Mouse (Mus musculus) hindbrain, embryonic 12.5 days (tissue): ENCODE data around the gene Wdr95. TPM values are rescaled to one million over a fixed set of nuclear protein-coding genes. Genes with fewer than 3 reads are reported as not detected.

ENCODE experiments used
- ATAC-seq: fragments of 200-750 bp; cut with Nextera tagmentation; 2 replicates; pipeline ENCODE4 v1.8.0; 2017; ENCODE audit warnings: moderate TSS enrichment; ENCODE audit not compliant: low FRiP score
- H3K27ac ChIP-seq: fragments of 300-500 bp; sonication (generic); 2 replicates; pipeline ENCODE4 v1.5.1; 2016; ENCODE audit warnings: mild to moderate bottlenecking
- H3K27me3 ChIP-seq: fragments of 300-500 bp; sonication (generic); 2 replicates; pipeline ENCODE4 v1.6.1; 2016; ENCODE audit warnings: mild to moderate bottlenecking
- H3K36me3 ChIP-seq: fragments of 300-500 bp; sonication (generic); 2 replicates; pipeline ENCODE4 v1.6.1; 2016; ENCODE audit warnings: mild to moderate bottlenecking
- H3K4me1 ChIP-seq: fragments of 300-500 bp; sonication (generic); 2 replicates; pipeline ENCODE4 v1.6.1; 2016
- H3K4me2 ChIP-seq: fragments of 300-500 bp; sonication (generic); replicated peaks from 2 replicates; pipeline ENCODE4 v1.6.1; 2016; ENCODE audit warnings: mild to moderate bottlenecking
- H3K4me3 ChIP-seq: fragments of 300-500 bp; sonication (generic); 2 replicates; pipeline ENCODE4 v1.5.1; 2016; ENCODE audit warnings: mild to moderate bottlenecking
- H3K9ac ChIP-seq: fragments of 300-500 bp; sonication (generic); 2 replicates; pipeline ENCODE4 v1.6.1; 2016; ENCODE audit warnings: mild to moderate bottlenecking, moderate library complexity
- H3K9me3 ChIP-seq: fragments of 300-500 bp; sonication (generic); replicated peaks from 2 replicates; pipeline ENCODE4 v1.6.1; 2016; ENCODE audit warnings: mild to moderate bottlenecking
- WGBS: fragments of 180-500 bp; shearing (Covaris S2); methylation state at CpG from one replicate; pipeline ENCODE4 v1.1.7; 2016; 5-methylcytosine and 5-hydroxymethylcytosine counted together
- polyA plus RNA-seq: library from polyadenylated mRNA; unstranded; fragments of >200 nt; fragmentation: Nextera tagmentation; extraction: Ambion mirVana; gene quantifications from 2 replicates; pipeline ENCODE4 v1.2.1, GENCODE M21; 2016

Gene Wdr95
- not detected in 2 replicates for polyA plus RNA-seq

DNA sequence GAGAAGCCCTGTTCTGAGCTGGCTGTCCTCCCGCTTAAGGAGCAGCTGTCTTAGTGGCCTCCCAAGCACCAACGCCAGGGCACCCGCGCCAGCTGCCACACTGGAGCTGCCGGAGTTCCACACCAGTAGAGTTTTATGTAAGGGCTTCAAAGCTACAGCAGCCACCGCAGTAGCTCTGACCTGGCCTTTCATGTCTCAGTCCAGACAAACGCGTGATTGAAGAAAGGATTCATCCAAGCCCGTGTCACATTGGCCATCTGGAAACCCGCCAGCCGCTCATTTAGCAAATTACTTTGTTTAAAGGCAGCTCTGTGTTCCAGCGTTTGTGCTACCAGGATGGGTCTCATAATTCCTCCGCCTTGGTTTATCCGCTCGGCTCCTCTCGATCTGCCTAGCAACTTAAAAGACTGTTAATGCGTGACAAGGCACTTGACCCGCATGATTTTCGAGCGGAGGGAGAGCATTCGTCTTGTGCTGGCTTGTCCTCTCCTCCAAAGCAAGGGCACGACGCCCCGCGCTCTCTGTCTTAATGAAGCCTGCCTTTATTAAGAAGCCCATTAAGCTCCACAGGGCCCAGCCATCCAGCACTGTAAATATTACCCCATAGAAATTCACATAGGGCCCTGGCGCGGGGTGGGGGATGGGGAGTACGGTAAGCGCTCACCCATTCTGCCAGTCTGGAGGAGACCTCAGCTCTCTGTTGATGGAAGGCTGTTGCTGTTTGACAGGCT is at the start of gene Wdr95:
Gene Wdr95 (plus strand): TSS at position 681 of the 731 bp plus-strand sequence.
- no peaks in the 10 kb centered on the region for H3K9me3 ChIP-seq
- peak; percentile 73 for ATAC-seq
- H3K27ac ChIP-seq: peak within 1 kb of the TSS; percentile 87
- 0 out of 2 replicates have a peak within 1 kb of the TSS, but pooled peaks have one; percentile 9 for H3K9ac ChIP-seq
- WGBS: 21% methylated on average over 29 of the region's 29 CpGs
- peaks cover 54% of the 10 kb centered on the region for H3K4me1 ChIP-seq
- H3K27me3 ChIP-seq: peaks cover 5% of the 10 kb centered on the region; the same call in 1 of the 2 replicates
- no peaks in the 10 kb centered on the region for H3K36me3 ChIP-seq
- no peak within 1 kb of the TSS for H3K4me3 ChIP-seq
- peak within 1 kb of the TSS; percentile 40 for H3K4me2 ChIP-seq

DNA sequence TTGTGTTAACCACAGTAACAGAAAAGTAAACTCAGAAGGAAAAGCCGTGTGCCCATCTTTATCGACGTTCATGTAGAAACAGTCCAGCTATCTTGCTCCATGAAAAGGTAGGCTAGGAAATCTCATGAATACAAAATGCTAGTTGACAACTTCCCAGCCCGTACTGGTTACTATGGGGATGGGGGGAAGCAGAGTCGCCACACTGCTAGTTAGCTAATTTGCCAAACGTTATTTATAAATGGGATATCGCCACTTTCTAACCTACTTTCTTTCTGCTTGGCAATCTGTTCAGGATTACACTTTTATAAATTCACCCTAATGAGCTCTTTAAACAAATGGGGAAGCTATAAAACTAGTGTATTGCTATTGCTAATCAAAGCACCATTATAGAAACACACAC is 46.6 kb upstream of the Wdr95 start:
- no peaks in the 10 kb centered on the region for H3K36me3 ChIP-seq
- no peaks in the 10 kb centered on the region for H3K27me3 ChIP-seq
- 90% methylated on average over 7 of the region's 7 CpGs for WGBS
- ATAC-seq: no peak
- H3K9ac ChIP-seq: no peak overlapping the region
- no peaks in the 10 kb centered on the region for H3K9me3 ChIP-seq
- no peak overlapping the region for H3K27ac ChIP-seq
- peaks cover 6% of the 10 kb centered on the region; the same call in 1 of the 2 replicates for H3K4me1 ChIP-seq
- H3K4me2 ChIP-seq: no peak overlapping the region
- H3K4me3 ChIP-seq: no peak overlapping the region

- H3K4me1 ChIP-seq: peaks cover 15% of the 10 kb centered on the region
- H3K4me2 ChIP-seq: no peak overlapping the region
- H3K9me3 ChIP-seq: no peaks in the 10 kb centered on the region
- H3K27me3 ChIP-seq: no peaks in the 10 kb centered on the region
- no peaks in the 10 kb centered on the region for H3K36me3 ChIP-seq
- 64% methylated on average over 12 of the region's 12 CpGs for WGBS
- no peak overlapping the region for H3K4me3 ChIP-seq
- H3K9ac ChIP-seq: no peak overlapping the region
- no peak overlapping the region for H3K27ac ChIP-seq
- no peak for ATAC-seq
Measured at GRCm38 (mm10) chr5:149483321-149484052, 45.0 kb upstream of the Wdr95 start.

- H3K4me1 ChIP-seq: peaks cover 21% of the 10 kb centered on the region
- no peak for ATAC-seq
- H3K36me3 ChIP-seq: no peaks in the 10 kb centered on the region
- no peak overlapping the region for H3K27ac ChIP-seq
- WGBS: 74% methylated on average over 12 of the region's 12 CpGs
- H3K27me3 ChIP-seq: no peaks in the 10 kb centered on the region
- no peak overlapping the region for H3K9ac ChIP-seq
- no peak overlapping the region for H3K4me3 ChIP-seq
- H3K4me2 ChIP-seq: no peak overlapping the region
- no peaks in the 10 kb centered on the region for H3K9me3 ChIP-seq
Measured at GRCm38 (mm10) chr5:149484270-149484669, 44.2 kb upstream of the Wdr95 start.

- Histone ChIP-seq H3K4me2 (no peak overlapping the region), H3K4me1 (peaks cover 33% of the 10 kb centered on the region), H3K9ac (no peak overlapping the region), H3K27me3 (no peaks in the 10 kb centered on the region), H3K9me3 (no peaks in the 10 kb centered on the region), H3K4me3 (no peak overlapping the region), H3K36me3 (no peaks in the 10 kb centered on the region), H3K27ac (no peak overlapping the region)
- 94% methylated on average over 6 of the region's 6 CpGs for WGBS
- ATAC-seq: no peak
Measured at GRCm38 (mm10) chr5:149485447-149485846, 43.0 kb upstream of the Wdr95 start.

- H3K27me3 ChIP-seq: no peaks in the 10 kb centered on the region
- H3K27ac ChIP-seq: peak overlapping the region; percentile 95
- H3K9me3 ChIP-seq: no peaks in the 10 kb centered on the region
- peak overlapping the region; percentile 49 for H3K4me2 ChIP-seq
- no peaks in the 10 kb centered on the region for H3K36me3 ChIP-seq
- H3K4me1 ChIP-seq: peaks cover 37% of the 10 kb centered on the region
- H3K9ac ChIP-seq: peak overlapping the region; percentile 27
- WGBS: 21% methylated on average over 11 of the region's 11 CpGs
- peak; percentile 87 for ATAC-seq
- no peak overlapping the region for H3K4me3 ChIP-seq
Measured at GRCm38 (mm10) chr5:149488360-149489021, 40.0 kb upstream of the Wdr95 start.

DNA sequence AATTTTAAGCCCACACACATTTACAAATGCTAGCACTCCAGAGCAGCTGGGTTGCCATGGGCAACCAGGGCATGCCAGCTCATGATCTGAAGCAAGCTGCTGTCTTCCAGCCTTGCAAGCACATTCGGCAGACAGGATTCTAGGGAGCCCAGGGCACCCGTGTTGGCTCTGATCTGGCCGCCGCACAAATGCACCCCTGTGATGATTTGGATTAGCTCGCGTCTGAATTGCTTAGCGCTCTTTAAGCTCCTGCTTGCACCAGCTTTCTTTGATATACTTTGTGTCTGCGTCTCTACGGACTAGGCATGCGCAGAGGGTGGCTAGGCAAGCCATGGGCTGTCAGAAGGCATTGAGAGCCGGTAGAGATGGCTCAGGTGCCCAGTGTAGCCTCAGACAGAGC is 39.3 kb upstream of the Wdr95 start:
- H3K27ac ChIP-seq: peak overlapping the region; percentile 95
- peak overlapping the region; percentile 45; the same call in 1 of the 2 replicates for H3K9ac ChIP-seq
- no peaks in the 10 kb centered on the region for H3K36me3 ChIP-seq
- no peaks in the 10 kb centered on the region for H3K9me3 ChIP-seq
- H3K27me3 ChIP-seq: no peaks in the 10 kb centered on the region
- WGBS: 23% methylated on average over 11 of the region's 11 CpGs
- peak overlapping the region; percentile 16 for H3K4me3 ChIP-seq
- peak overlapping the region; percentile 49 for H3K4me2 ChIP-seq
- peak; percentile 88 for ATAC-seq
- peaks cover 37% of the 10 kb centered on the region for H3K4me1 ChIP-seq

- 59% methylated on average over 15 of the region's 15 CpGs for WGBS
- Histone ChIP-seq H3K9ac (no peak overlapping the region), H3K4me3 (no peak overlapping the region), H3K27ac (peak overlapping the region; percentile 95), H3K36me3 (no peaks in the 10 kb centered on the region), H3K4me1 (peaks cover 31% of the 10 kb centered on the region), H3K27me3 (no peaks in the 10 kb centered on the region), H3K9me3 (no peaks in the 10 kb centered on the region), H3K4me2 (no peak overlapping the region)
- no peak for ATAC-seq
Measured at GRCm38 (mm10) chr5:149490275-149490674, 38.2 kb upstream of the Wdr95 start.

- Histone ChIP-seq H3K9me3 (no peaks in the 10 kb centered on the region), H3K9ac (no peak overlapping the region), H3K27ac (peak overlapping the region; percentile 91), H3K36me3 (no peaks in the 10 kb centered on the region), H3K4me1 (peaks cover 31% of the 10 kb centered on the region), H3K4me3 (no peak overlapping the region), H3K4me2 (no peak overlapping the region), H3K27me3 (no peaks in the 10 kb centered on the region)
- 27% methylated on average over 6 of the region's 6 CpGs for WGBS
- ATAC-seq: peak; percentile 41
Measured at GRCm38 (mm10) chr5:149495655-149496054, 32.8 kb upstream of the Wdr95 start.

DNA sequence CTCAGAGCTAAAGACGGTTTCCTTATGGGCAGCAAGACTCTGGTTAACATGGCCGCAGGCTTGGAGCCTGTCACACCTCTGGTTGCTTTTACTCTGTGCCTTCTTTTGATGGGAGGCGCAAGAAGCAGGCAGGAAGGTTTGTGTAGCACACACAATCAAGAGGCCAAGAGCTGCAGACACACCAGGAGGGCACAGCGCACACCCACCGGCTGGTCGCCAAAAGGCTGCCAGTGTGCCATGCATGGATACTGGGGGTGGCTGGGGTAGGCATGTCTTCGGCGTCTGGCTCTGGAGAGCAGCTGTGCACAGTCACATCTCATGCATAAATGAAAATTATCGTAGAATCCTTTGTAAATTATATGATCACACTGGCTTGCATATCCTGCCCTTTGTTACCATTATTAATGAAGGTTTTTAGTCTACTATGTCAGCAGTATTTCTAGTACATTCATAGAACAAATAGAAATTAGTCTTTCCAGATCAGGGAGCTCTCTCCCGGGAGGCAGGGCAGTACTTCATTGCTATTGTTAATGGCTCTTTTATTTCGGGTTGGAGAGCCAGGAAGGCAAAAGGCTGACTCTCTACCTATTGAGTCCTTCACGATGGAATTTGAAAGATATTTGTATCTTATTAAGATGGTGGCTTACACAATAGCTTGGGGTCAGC is 31.9 kb upstream of the Wdr95 start:
- WGBS: 27% methylated on average over 12 of the region's 12 CpGs
- H3K4me3 ChIP-seq: no peak overlapping the region
- no peak overlapping the region for H3K4me2 ChIP-seq
- ATAC-seq: peak; percentile 88
- H3K4me1 ChIP-seq: peaks cover 29% of the 10 kb centered on the region
- H3K27ac ChIP-seq: peak overlapping the region; percentile 91
- H3K36me3 ChIP-seq: no peaks in the 10 kb centered on the region
- H3K27me3 ChIP-seq: no peaks in the 10 kb centered on the region
- H3K9ac ChIP-seq: no peak overlapping the region
- no peaks in the 10 kb centered on the region for H3K9me3 ChIP-seq

GRCm38 (mm10) chr5:149499936-149500335 is 28.5 kb upstream of the Wdr95 start:
- Histone ChIP-seq H3K4me1 (peaks cover 40% of the 10 kb centered on the region), H3K36me3 (no peaks in the 10 kb centered on the region), H3K27me3 (no peaks in the 10 kb centered on the region), H3K9me3 (no peaks in the 10 kb centered on the region), H3K4me2 (no peak overlapping the region), H3K4me3 (no peak overlapping the region), H3K27ac (no peak overlapping the region), H3K9ac (no peak overlapping the region)
- ATAC-seq: no peak
- WGBS: 36% methylated on average over 4 of the region's 4 CpGs
